In genomic region chr11:97030426-97030825, GRCm38 (mm10) we compare ENCODE assay signal across 7 mouse cellular contexts. TPM values are rescaled to one million over a fixed set of nuclear protein-coding genes. Genes with fewer than 3 reads are reported as not detected.
DNase-seq lines count a peak whose midpoint lies in the region; ATAC-seq and TF ChIP-seq lines count a peak whose summit lies in the region.

No protein-coding gene starts in this region.

- H3K27ac ChIP-seq in lung, postnatal 0 days (ENCODE audit: low read length) = peak overlapping the region; percentile 69
- H3K27ac ChIP-seq in forebrain, embryonic 12.5 days = no peak overlapping the region
- H3K27ac ChIP-seq in limb, embryonic 11.5 days (replicated peaks; ENCODE audit: low read depth, low read length) = peak overlapping the region; percentile 69; the same call in 1 of the 2 replicates
- H3K27ac ChIP-seq in stomach, embryonic 14.5 days (ENCODE audit: low read length) = peak overlapping the region; percentile 76; the same call in 1 of the 2 replicates

- TF ChIP-seq CTCF in lung, postnatal 0 days (IDR thresholded peaks at IDR 0.05) = no peak

- peak overlapping the region; percentile 62 for H3K4me3 ChIP-seq in lung, postnatal 0 days (ENCODE audit: low read depth, low read length)
- peak overlapping the region; percentile 54 for H3K4me3 ChIP-seq in forebrain, embryonic 12.5 days (replicated peaks)
- H3K4me3 ChIP-seq in limb, embryonic 11.5 days (ENCODE audit: low read depth, low read length) = peak overlapping the region; percentile 57
- H3K4me3 ChIP-seq in stomach, embryonic 14.5 days (ENCODE audit: low read depth, low read length) = peak overlapping the region; percentile 59

- no peaks in the 10 kb centered on the region for H3K36me3 ChIP-seq in lung, postnatal 0 days (ENCODE audit: insufficient read depth, low read length)
- H3K36me3 ChIP-seq in forebrain, embryonic 12.5 days (replicated peaks) = peaks cover 9% of the 10 kb centered on the region; the same call in 1 of the 2 replicates
- H3K36me3 ChIP-seq in limb, embryonic 11.5 days (ENCODE audit: control insufficient read depth, insufficient read depth, low read length) = no peaks in the 10 kb centered on the region
- no peaks in the 10 kb centered on the region; the same call in 1 of the 2 replicates for H3K36me3 ChIP-seq in stomach, embryonic 14.5 days (ENCODE audit: control insufficient read depth, insufficient read depth, low read length)

- H3K27me3 ChIP-seq in lung, postnatal 0 days (replicated peaks; ENCODE audit: insufficient read depth, low read length) = no peaks in the 10 kb centered on the region
- H3K27me3 ChIP-seq in forebrain, embryonic 12.5 days = peaks cover 4% of the 10 kb centered on the region
- H3K27me3 ChIP-seq in limb, embryonic 11.5 days (ENCODE audit: control insufficient read depth, insufficient read depth, low read length) = no peaks in the 10 kb centered on the region
- H3K27me3 ChIP-seq in stomach, embryonic 14.5 days (ENCODE audit: control insufficient read depth, insufficient read depth, low read length) = no peaks in the 10 kb centered on the region

- H3K9ac ChIP-seq in lung, postnatal 0 days (replicated peaks; ENCODE audit: low read depth) = peak overlapping the region; percentile 37
- H3K9ac ChIP-seq in forebrain, embryonic 12.5 days = peak overlapping the region; percentile 64
- peak overlapping the region; percentile 84 for H3K9ac ChIP-seq in limb, embryonic 11.5 days (ENCODE audit: low read length)
- peak overlapping the region; percentile 67 for H3K9ac ChIP-seq in stomach, embryonic 14.5 days (replicated peaks; ENCODE audit: low read depth, low read length)

- no peak for TF ChIP-seq EP300 in lung, postnatal 0 days (IDR thresholded peaks at IDR 0.05)

- no peaks in the 10 kb centered on the region for H3K9me3 ChIP-seq in lung, postnatal 0 days (ENCODE audit: low read length)
- H3K9me3 ChIP-seq in forebrain, embryonic 12.5 days = no peaks in the 10 kb centered on the region
- no peaks in the 10 kb centered on the region for H3K9me3 ChIP-seq in limb, embryonic 11.5 days (ENCODE audit: control insufficient read depth, low read length)
- H3K9me3 ChIP-seq in stomach, embryonic 14.5 days (ENCODE audit: control insufficient read depth, low read depth, low read length) = no peaks in the 10 kb centered on the region

- peak overlapping the region; percentile 68 for H3K4me2 ChIP-seq in lung, postnatal 0 days (replicated peaks; ENCODE audit: low read depth, low read length)
- H3K4me2 ChIP-seq in forebrain, embryonic 12.5 days = peak overlapping the region; percentile 75
- H3K4me2 ChIP-seq in limb, embryonic 11.5 days (ENCODE audit: low read depth, severe bottlenecking) = peak overlapping the region; percentile 85
- H3K4me2 ChIP-seq in stomach, embryonic 14.5 days (replicated peaks; ENCODE audit: low read depth, low read length) = peak overlapping the region; percentile 87

- no peak for DNase-seq in lung, postnatal 0 days (ENCODE audit: low spot score)
- no peak for DNase-seq in lung, postnatal 10 days
- no peak for DNase-seq in limb, embryonic 11.5 days (ENCODE audit: low spot score)
- no peak for DNase-seq in natural killer cell, adult 2 months (ENCODE audit: low spot score in 2 of 2)
- DNase-seq in layer of hippocampus, adult 8-10 months (ENCODE audit: low spot score in 2 of 2) = no peak

- H3K4me1 ChIP-seq in lung, postnatal 0 days (ENCODE audit: insufficient read depth, low read depth, low read length) = peaks cover 10% of the 10 kb centered on the region; the same call in 1 of the 2 replicates
- H3K4me1 ChIP-seq in forebrain, embryonic 12.5 days = peaks cover 18% of the 10 kb centered on the region
- peaks cover 5% of the 10 kb centered on the region for H3K4me1 ChIP-seq in limb, embryonic 11.5 days (ENCODE audit: control insufficient read depth, insufficient read depth, low read length)
- peaks cover 13% of the 10 kb centered on the region for H3K4me1 ChIP-seq in stomach, embryonic 14.5 days (ENCODE audit: control insufficient read depth, insufficient read depth, low read length)

- ATAC-seq in lung, postnatal 0 days = no peak
- no peak for ATAC-seq in forebrain, embryonic 12.5 days (ENCODE audit: low FRiP score)
- no peak for ATAC-seq in limb, embryonic 11.5 days (ENCODE audit: insufficient number of reproducible peaks, low FRiP score, low TSS enrichment, low read depth)
- ATAC-seq in stomach, embryonic 14.5 days (ENCODE audit: insufficient number of reproducible peaks, insufficient read depth, low FRiP score, low read depth) = no peak

- WGBS in lung, postnatal 0 days = 13% methylated on average over 15 of the region's 15 CpGs
- WGBS in forebrain, embryonic 12.5 days = 19% methylated on average over 15 of the region's 15 CpGs
- 24% methylated on average over 15 of the region's 15 CpGs for WGBS in limb, embryonic 11.5 days
- 14% methylated on average over 15 of the region's 15 CpGs for WGBS in stomach, embryonic 14.5 days

RNA-seq across cellular contexts. Expression of gene Scrn2, which starts 0.7 kb away (rescaled TPM):
- 15.7 and 17.2 TPM in 2 replicates for polyA plus RNA-seq in lung, postnatal 0 days (2015; fragmentation: Nextera tagmentation; extraction: Ambion mirVana)
- 26.0 and 28.0 TPM in 2 replicates for polyA plus RNA-seq in forebrain, embryonic 12.5 days (2016; fragmentation: Nextera tagmentation; extraction: Ambion mirVana)
- 31.9 and 34.4 TPM in 2 replicates for polyA plus RNA-seq in limb, embryonic 11.5 days (2014; fragmentation: Nextera tagmentation; extraction: Ambion mirVana)
- 17.7 and 19.7 TPM in 2 replicates for polyA plus RNA-seq in stomach, embryonic 14.5 days (2014; fragmentation: Nextera tagmentation; extraction: Ambion mirVana)
- total RNA-seq in layer of hippocampus, adult 8-10 months (2022) = 1 to 10 TPM; 4.3 to 6.9 (median 6.3) TPM

RNA-seq across cellular contexts. Expression of gene Lrrc46, which starts 10.8 kb away (rescaled TPM):
- polyA plus RNA-seq in lung, postnatal 0 days (2015; fragmentation: Nextera tagmentation; extraction: Ambion mirVana) = 7.5 and 9.8 TPM in 2 replicates
- 2.3 and 3.2 TPM in 2 replicates for polyA plus RNA-seq in forebrain, embryonic 12.5 days (2016; fragmentation: Nextera tagmentation; extraction: Ambion mirVana)
- polyA plus RNA-seq in limb, embryonic 11.5 days (2014; fragmentation: Nextera tagmentation; extraction: Ambion mirVana) = 0.79 and 1.4 TPM in 2 replicates
- polyA plus RNA-seq in stomach, embryonic 14.5 days (2014; fragmentation: Nextera tagmentation; extraction: Ambion mirVana) = 0.38 TPM in 1 of 2 replicates, not detected in the other
- 1 to 10 TPM in 2 of 4 experiments, under 1 TPM in 2; 0.87 to 1.9 (median 1.3) TPM for total RNA-seq in layer of hippocampus, adult 8-10 months (2022)

RNA-seq across cellular contexts. Expression of gene Mrpl10, which starts 10.9 kb away (rescaled TPM):
- polyA plus RNA-seq in lung, postnatal 0 days (2015; fragmentation: Nextera tagmentation; extraction: Ambion mirVana) = 50.8 and 53.5 TPM in 2 replicates
- polyA plus RNA-seq in forebrain, embryonic 12.5 days (2016; fragmentation: Nextera tagmentation; extraction: Ambion mirVana) = 64.0 and 65.8 TPM in 2 replicates
- 93.0 and 96.5 TPM in 2 replicates for polyA plus RNA-seq in limb, embryonic 11.5 days (2014; fragmentation: Nextera tagmentation; extraction: Ambion mirVana)
- polyA plus RNA-seq in stomach, embryonic 14.5 days (2014; fragmentation: Nextera tagmentation; extraction: Ambion mirVana) = 86.7 and 89.2 TPM in 2 replicates
- 10 to 100 TPM; 76.3 to 85.2 (median 77.8) TPM for total RNA-seq in layer of hippocampus, adult 8-10 months (2022)

RNA-seq across cellular contexts. Expression of gene Sp6, which starts 17.2 kb away (rescaled TPM):
- polyA plus RNA-seq in lung, postnatal 0 days (2015; fragmentation: Nextera tagmentation; extraction: Ambion mirVana) = 0.56 and 0.81 TPM in 2 replicates
- polyA plus RNA-seq in forebrain, embryonic 12.5 days (2016; fragmentation: Nextera tagmentation; extraction: Ambion mirVana) = 0.26 and 0.51 TPM in 2 replicates
- 2.1 and 2.4 TPM in 2 replicates for polyA plus RNA-seq in limb, embryonic 11.5 days (2014; fragmentation: Nextera tagmentation; extraction: Ambion mirVana)
- polyA plus RNA-seq in stomach, embryonic 14.5 days (2014; fragmentation: Nextera tagmentation; extraction: Ambion mirVana) = 0.15 and 0.42 TPM in 2 replicates
- 1 to 10 TPM in 3 of 4 experiments, under 1 TPM in 1; 0.83 to 1.7 (median 1.5) TPM for total RNA-seq in layer of hippocampus, adult 8-10 months (2022)

RNA-seq across cellular contexts. Expression of gene Osbpl7, which starts 20.0 kb away (rescaled TPM):
- 11.4 and 11.9 TPM in 2 replicates for polyA plus RNA-seq in lung, postnatal 0 days (2015; fragmentation: Nextera tagmentation; extraction: Ambion mirVana)
- polyA plus RNA-seq in forebrain, embryonic 12.5 days (2016; fragmentation: Nextera tagmentation; extraction: Ambion mirVana) = 8.2 and 8.7 TPM in 2 replicates
- 5.8 and 6.3 TPM in 2 replicates for polyA plus RNA-seq in limb, embryonic 11.5 days (2014; fragmentation: Nextera tagmentation; extraction: Ambion mirVana)
- polyA plus RNA-seq in stomach, embryonic 14.5 days (2014; fragmentation: Nextera tagmentation; extraction: Ambion mirVana) = 4.5 and 8.2 TPM in 2 replicates
- 10 to 100 TPM; 18.6 to 21.7 (median 20.6) TPM for total RNA-seq in layer of hippocampus, adult 8-10 months (2022)
